Mouse (Mus musculus) forebrain, embryonic 14.5 days (tissue): ENCODE measurements around the gene Xbp1. TPM values are rescaled to one million over a fixed set of nuclear protein-coding genes. Genes with fewer than 3 reads are reported as not detected.
"Not testable (repeated sequence)": the region's sequence is repeated elsewhere in the genome, so short reads cannot be mapped to it uniquely, and the experiment has no call there.

Experiments used
- ATAC-seq: fragments of 200-750 bp; cut with Nextera tagmentation; 2 replicates; pipeline ENCODE4 v1.8.0; 2017; ENCODE audit warnings: mild to moderate bottlenecking, moderate library complexity
- DNase-seq: peaks from one replicate; pipeline ENCODE4 v3.0.0-alpha.2; 2015; ENCODE audit warnings: low spot score
- H3K27ac ChIP-seq: fragments of 300-500 bp; sonication (generic); 2 replicates; pipeline ENCODE4 v1.5.1; 2014; ENCODE audit warnings: low read depth, mild to moderate bottlenecking, control low read depth, low read length, moderate library complexity
- H3K27me3 ChIP-seq: fragments of 300-500 bp; sonication (generic); replicated peaks from 2 replicates; pipeline ENCODE4 v1.6.1; 2014; ENCODE audit warnings: low read length, control low read depth, mixed read lengths; ENCODE audit not compliant: control insufficient read depth, insufficient read depth
- H3K36me3 ChIP-seq: fragments of 300-500 bp; sonication (generic); 2 replicates; pipeline ENCODE4 v1.6.1; 2014; ENCODE audit warnings: low read length, control low read depth; ENCODE audit not compliant: control insufficient read depth, insufficient read depth
- H3K4me1 ChIP-seq: fragments of 300-500 bp; sonication (generic); 2 replicates; pipeline ENCODE4 v1.6.1; 2014; ENCODE audit warnings: antibody characterized with exemption, low read length, control low read depth; ENCODE audit not compliant: control insufficient read depth, insufficient read depth
- H3K4me2 ChIP-seq: fragments of 300-500 bp; sonication (generic); 2 replicates; pipeline ENCODE4 v1.6.1; 2014; ENCODE audit warnings: mild to moderate bottlenecking, control low read depth, low read length
- H3K4me3 ChIP-seq: fragments of 300-500 bp; sonication (generic); 2 replicates; pipeline ENCODE4 v1.5.1; 2014; ENCODE audit warnings: low read depth, low read length, control low read depth
- H3K9ac ChIP-seq: fragments of 300-500 bp; sonication (generic); 2 replicates; pipeline ENCODE4 v1.6.1; 2014; ENCODE audit warnings: mild to moderate bottlenecking, low read length, control low read depth, moderate library complexity
- H3K9me3 ChIP-seq: fragments of 300-500 bp; sonication (generic); replicated peaks from 2 replicates; pipeline ENCODE4 v1.6.1; 2016; ENCODE audit warnings: low read length, control low read depth, mixed read lengths; ENCODE audit not compliant: control insufficient read depth
- WGBS: fragments of 180-500 bp; shearing (Covaris S2); extraction: QIAGEN DNeasy Blood & Tissue Kit; methylation state at CpG from one replicate; pipeline ENCODE4 v1.1.7; 2014; 5-methylcytosine and 5-hydroxymethylcytosine counted together
- polyA plus RNA-seq: library from polyadenylated mRNA; unstranded; fragments of >200 nt; fragmentation: Nextera tagmentation; extraction: Ambion mirVana; gene quantifications from 2 replicates; pipeline ENCODE4 v1.2.1, GENCODE M21; 2014

Xbp1 gene
- polyA plus RNA-seq: 124 and 145 TPM in 2 replicates

- WGBS: under 1% methylated on average over 72 of the region's 72 CpGs
- DNase-seq (peak; percentile 96), ATAC-seq (peak; percentile 99)
- Histone ChIP-seq H3K4me3 (peak within 1 kb of the TSS; percentile 99), H3K36me3 (peaks cover 34% of the 10 kb centered on the region), H3K4me2 (peak within 1 kb of the TSS; percentile 78), H3K9ac (peak within 1 kb of the TSS; percentile 97), H3K9me3 (no peaks in the 10 kb centered on the region), H3K27ac (peak within 1 kb of the TSS; percentile 90), H3K4me1 (peaks cover 5% of the 10 kb centered on the region), H3K27me3 (no peaks in the 10 kb centered on the region)
Measured at GRCm38 (mm10) chr11:5520412-5521265, at the start of gene Xbp1. TSS of gene Xbp1 (plus strand) at chr11:5520659.

GRCm38 (mm10) chr11:5474130-5474529 is 46.3 kb upstream of the Xbp1 start:
- ATAC-seq: no peak
- H3K4me1 ChIP-seq: no peaks in the 10 kb centered on the region

GRCm38 (mm10) chr11:5475556-5476118 is 44.8 kb upstream of the Xbp1 start:
- not testable (repeated sequence) for H3K9ac ChIP-seq, H3K4me2 ChIP-seq, H3K9me3 ChIP-seq, H3K36me3 ChIP-seq, H3K4me1 ChIP-seq, DNase-seq, H3K27ac ChIP-seq, ATAC-seq, H3K4me3 ChIP-seq, H3K27me3 ChIP-seq
- no CpG with 5 or more reads among the region's 2 CpGs for whole genome bisulfite sequencing

More at GRCm38 (mm10) chr11:5474130-5474529, 46.3 kb upstream of the Xbp1 start:
- H3K4me2 ChIP-seq: no peak overlapping the region
- WGBS: 12% methylated on average over 5 of the region's 5 CpGs
- H3K4me3 ChIP-seq: no peak overlapping the region
- no peak overlapping the region for H3K27ac ChIP-seq
- no peak overlapping the region for H3K9ac ChIP-seq
- peak; percentile 86 for DNase-seq
- H3K36me3 ChIP-seq: no peaks in the 10 kb centered on the region
- H3K9me3 ChIP-seq: no peaks in the 10 kb centered on the region
- H3K27me3 ChIP-seq: no peaks in the 10 kb centered on the region

- ATAC-seq: no peak
- Histone ChIP-seq H3K27me3 (no peaks in the 10 kb centered on the region), H3K4me1 (no peaks in the 10 kb centered on the region), H3K27ac (no peak overlapping the region), H3K36me3 (no peaks in the 10 kb centered on the region), H3K4me2 (no peak overlapping the region), H3K4me3 (no peak overlapping the region), H3K9me3 (no peaks in the 10 kb centered on the region), H3K9ac (no peak overlapping the region)
- no peak for DNase-seq
- 89% methylated on average over 4 of the region's 4 CpGs for WGBS
Measured at GRCm38 (mm10) chr11:5476806-5477205, 43.7 kb upstream of the Xbp1 start.

- Histone ChIP-seq H3K36me3 (no peaks in the 10 kb centered on the region), H3K4me2 (no peak overlapping the region), H3K27me3 (no peaks in the 10 kb centered on the region), H3K4me3 (no peak overlapping the region), H3K9me3 (no peaks in the 10 kb centered on the region), H3K27ac (no peak overlapping the region), H3K4me1 (no peaks in the 10 kb centered on the region), H3K9ac (no peak overlapping the region)
- ATAC-seq (no peak), DNase-seq (no peak)
- 90% methylated on average over 7 of the region's 7 CpGs for WGBS
Measured at GRCm38 (mm10) chr11:5478193-5478592, 42.3 kb upstream of the Xbp1 start.

- Histone ChIP-seq H3K4me3 (no peak overlapping the region), H3K27me3 (no peaks in the 10 kb centered on the region), H3K36me3 (no peaks in the 10 kb centered on the region), H3K9me3 (no peaks in the 10 kb centered on the region), H3K4me2 (no peak overlapping the region), H3K27ac (no peak overlapping the region), H3K4me1 (no peaks in the 10 kb centered on the region), H3K9ac (no peak overlapping the region)
- WGBS: 95% methylated on average over 3 of the region's 3 CpGs
- ATAC-seq (no peak), DNase-seq (no peak)
Measured at GRCm38 (mm10) chr11:5478831-5479230, 41.6 kb upstream of the Xbp1 start.

GRCm38 (mm10) chr11:5482581-5482980 is 37.9 kb upstream of the Xbp1 start:
- DNase-seq: no peak
- Histone ChIP-seq H3K9me3 (no peaks in the 10 kb centered on the region), H3K4me3 (no peak overlapping the region), H3K27me3 (no peaks in the 10 kb centered on the region), H3K27ac (no peak overlapping the region), H3K4me1 (no peaks in the 10 kb centered on the region; the same call in 1 of the 2 replicates), H3K4me2 (no peak overlapping the region), H3K36me3 (no peaks in the 10 kb centered on the region), H3K9ac (no peak overlapping the region)
- no peak for ATAC-seq
- 85% methylated on average over 13 of the region's 13 CpGs for WGBS

GRCm38 (mm10) chr11:5485193-5486011 is 35.1 kb upstream of the Xbp1 start:
- Histone ChIP-seq H3K4me2 (peak overlapping the region; percentile 53), H3K4me1 (no peaks in the 10 kb centered on the region; the same call in 1 of the 2 replicates), H3K9me3 (no peaks in the 10 kb centered on the region), H3K27ac (no peak overlapping the region), H3K27me3 (no peaks in the 10 kb centered on the region), H3K9ac (peak overlapping the region; percentile 57; the same call in 1 of the 2 replicates), H3K36me3 (no peaks in the 10 kb centered on the region), H3K4me3 (peak overlapping the region; percentile 24)
- 17% methylated on average over 15 of the region's 15 CpGs for WGBS
- DNase-seq (peak; percentile 96), ATAC-seq (peak; percentile 88)
